Mouse (Mus musculus) cerebellum, adult 2 months (tissue): ENCODE results near the gene Tgfbr3l. TPM values are rescaled to one million over a fixed set of nuclear protein-coding genes. Genes with fewer than 3 reads are reported as not detected.

Source experiments
- DNase-seq, 2 experiments: peaks; one replicate each; pipeline ENCODE4 v3.0.0; 2021
- H3K27ac ChIP-seq: fragments of 200-500 bp; 2 replicates; pipeline ENCODE4 v1.5.1; 2012; ENCODE audit warnings: low read length, control low read depth, inconsistent platforms; ENCODE audit not compliant: insufficient read depth
- H3K27me3 ChIP-seq: fragments of 200-500 bp; 2 replicates; pipeline ENCODE4 v1.6.1; 2012; ENCODE audit warnings: inconsistent platforms, mild to moderate bottlenecking, low read length, moderate library complexity; ENCODE audit not compliant: control insufficient read depth, insufficient read depth
- H3K4me1 ChIP-seq: fragments of 200-500 bp; 2 replicates; pipeline ENCODE4 v1.6.1; 2011; ENCODE audit warnings: low read length; ENCODE audit not compliant: control insufficient read depth, insufficient read depth
- H3K4me3 ChIP-seq: fragments of 200-500 bp; replicated peaks from 2 replicates; pipeline ENCODE3; 2011; ENCODE audit warnings: mild to moderate bottlenecking, low read depth, low read length, control low read depth; ENCODE audit not compliant: insufficient read depth
- CTCF ChIP-seq: fragments of 200-500 bp; IDR thresholded peaks from 2 replicates; pipeline ENCODE4 v1.5.1; 2011; ENCODE audit warnings: low read depth, mild to moderate bottlenecking, control low read depth, low read length, moderate library complexity, borderline replicate concordance; ENCODE audit not compliant: insufficient read depth
- POLR2A ChIP-seq: fragments of 200-500 bp; IDR thresholded peaks from 2 replicates; pipeline ENCODE4 v1.6.1; 2011; ENCODE audit warnings: low read length, control low read depth, borderline replicate concordance; ENCODE audit not compliant: insufficient read depth
- WGBS: fragments of 180-500 bp; shearing (Covaris S2); methylation state at CpG from one replicate; pipeline ENCODE4 v1.1.7; 2018; 5-methylcytosine and 5-hydroxymethylcytosine counted together
- polyA plus RNA-seq: library from polyadenylated mRNA; depleted of rRNA; stranded (reverse); fragments of >200 nt; gene quantifications from 2 replicates; pipeline ENCODE4 v1.2.3, GENCODE M21; 2012; rRNA removed

Gene Tgfbr3l
- polyA plus RNA-seq, 1 experiment: 32.6 TPM

DNA sequence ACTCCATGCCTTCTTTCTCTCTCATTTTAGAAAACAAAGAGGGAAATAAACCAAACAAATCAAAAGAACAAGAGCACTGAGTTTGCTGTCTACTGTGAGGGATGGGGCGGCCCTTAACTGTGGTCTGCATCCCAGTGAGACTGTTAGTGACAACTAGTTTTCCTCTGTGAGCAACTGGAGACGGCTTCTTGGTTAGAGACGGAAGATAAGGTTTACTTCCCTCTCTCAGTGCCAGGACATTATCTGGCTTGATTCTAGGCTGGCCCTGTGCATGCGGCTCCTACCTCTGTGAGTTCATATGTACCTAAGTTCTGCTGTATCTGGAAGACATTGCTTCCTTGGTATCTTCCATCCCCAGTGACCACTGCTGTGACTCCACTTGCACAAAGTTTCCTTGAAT is 49.8 kb downstream of the Tgfbr3l start:
- no peaks in the 10 kb centered on the region for H3K27me3 ChIP-seq
- no peak overlapping the region for H3K27ac ChIP-seq
- TF ChIP-seq POLR2A (no peak), CTCF (no peak)
- H3K4me3 ChIP-seq: no peak overlapping the region
- 92% methylated on average over 4 of the region's 4 CpGs for WGBS
- DNase-seq: no peak
- no peaks in the 10 kb centered on the region for H3K4me1 ChIP-seq

Other genes starting within 250 kb of the Tgfbr3l start
- 0.38 and 0.46 TPM in 2 replicates for gene Cd209f, start 142.4 kb upstream of the Tgfbr3l start, polyA plus RNA-seq
- gene Cd209g, start 114.1 kb upstream of the Tgfbr3l start, polyA plus RNA-seq: 0.20 and 0.21 TPM in 2 replicates
- 66.5 and 73.3 TPM in 2 replicates for gene Evi5l, start 81.6 kb upstream of the Tgfbr3l start, polyA plus RNA-seq
- 8.2 and 8.6 TPM in 2 replicates for gene Prr36, start 30.8 kb upstream of the Tgfbr3l start, polyA plus RNA-seq
- gene Lrrc8e, start 21.4 kb upstream of the Tgfbr3l start, polyA plus RNA-seq: 0.02 TPM in 1 of 2 replicates, not detected in the other
- 85.2 and 86.7 TPM in 2 replicates for gene Map2k7, start 9.5 kb upstream of the Tgfbr3l start, polyA plus RNA-seq
- gene Gm49320, start 9.3 kb upstream of the Tgfbr3l start, polyA plus RNA-seq: 8.6 and 9.4 TPM in 2 replicates
- 43.8 and 47.0 TPM in 2 replicates for gene Snapc2, start 4.9 kb downstream of the Tgfbr3l start, polyA plus RNA-seq
- gene Ctxn1, start 11.1 kb downstream of the Tgfbr3l start, polyA plus RNA-seq: 21.8 and 24.1 TPM in 2 replicates
- 91.5 and 98.4 TPM in 2 replicates for gene Timm44, start 27.7 kb downstream of the Tgfbr3l start, polyA plus RNA-seq
- gene Ccl25, start 77.0 kb downstream of the Tgfbr3l start, polyA plus RNA-seq: 16.9 and 17.2 TPM in 2 replicates
- 36.8 and 37.3 TPM in 2 replicates for gene Elavl1, start 77.2 kb downstream of the Tgfbr3l start, polyA plus RNA-seq
- gene Cers4, start 244.8 kb downstream of the Tgfbr3l start, polyA plus RNA-seq: 47.3 and 48.5 TPM in 2 replicates